Mouse (Mus musculus) urinary bladder, adult 18-20 months (tissue): ENCODE data around the gene Vdac1.
A peak's percentile ranks its signal among the peaks of the same experiment; 100 is the strongest.

Source experiments
- DNase-seq, 2 experiments: peaks; one replicate each; pipeline ENCODE4 v3.0.0; 2022; ENCODE audit warnings: low spot score in 2 of 2, mixed read lengths in 2 of 2

Gene Vdac1

DNA sequence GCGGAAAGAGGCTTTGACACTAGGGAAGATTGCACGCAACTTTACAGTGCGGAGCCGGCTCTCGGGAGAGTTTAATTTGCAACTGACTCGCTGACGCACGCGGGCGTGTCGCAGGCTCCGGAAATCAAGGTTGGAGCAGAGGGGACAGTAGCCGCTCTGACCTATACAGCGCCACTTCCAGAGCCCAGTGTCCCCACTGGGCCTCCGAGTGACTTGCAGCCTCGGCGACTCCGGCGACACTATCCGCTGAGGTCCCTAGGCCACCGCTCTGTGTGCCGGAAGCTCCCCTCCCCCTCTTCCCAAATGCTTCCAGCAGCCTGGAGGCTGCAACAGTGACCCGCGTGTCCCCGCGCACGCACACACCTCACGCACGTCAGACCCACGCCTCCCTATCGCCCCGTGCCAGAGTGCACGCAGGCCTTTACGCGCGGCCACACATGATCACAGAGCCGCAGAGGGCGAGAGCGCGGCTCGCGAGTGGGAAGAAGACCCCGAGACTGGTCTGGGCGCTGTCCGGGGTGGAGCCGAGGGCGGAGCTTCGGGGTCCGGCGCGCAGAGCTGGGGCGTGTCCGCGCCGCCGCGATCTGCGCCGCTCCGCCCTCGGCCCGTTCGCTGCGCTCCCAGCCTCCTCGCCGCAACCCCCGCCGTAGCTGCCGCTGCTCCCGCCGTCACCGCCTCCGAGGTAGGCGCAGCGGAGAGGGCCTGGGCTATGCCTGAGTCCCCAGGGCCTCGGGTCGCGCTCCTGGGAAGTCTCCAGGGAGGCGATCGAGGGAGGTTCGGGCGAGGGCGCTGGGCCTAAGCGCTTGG, at the start of gene Vdac1:
Vdac1 (plus strand) TSS at position 390 of the 807 bp plus-strand sequence.
- DNase-seq: peak; percentile 78 to 87

DNA sequence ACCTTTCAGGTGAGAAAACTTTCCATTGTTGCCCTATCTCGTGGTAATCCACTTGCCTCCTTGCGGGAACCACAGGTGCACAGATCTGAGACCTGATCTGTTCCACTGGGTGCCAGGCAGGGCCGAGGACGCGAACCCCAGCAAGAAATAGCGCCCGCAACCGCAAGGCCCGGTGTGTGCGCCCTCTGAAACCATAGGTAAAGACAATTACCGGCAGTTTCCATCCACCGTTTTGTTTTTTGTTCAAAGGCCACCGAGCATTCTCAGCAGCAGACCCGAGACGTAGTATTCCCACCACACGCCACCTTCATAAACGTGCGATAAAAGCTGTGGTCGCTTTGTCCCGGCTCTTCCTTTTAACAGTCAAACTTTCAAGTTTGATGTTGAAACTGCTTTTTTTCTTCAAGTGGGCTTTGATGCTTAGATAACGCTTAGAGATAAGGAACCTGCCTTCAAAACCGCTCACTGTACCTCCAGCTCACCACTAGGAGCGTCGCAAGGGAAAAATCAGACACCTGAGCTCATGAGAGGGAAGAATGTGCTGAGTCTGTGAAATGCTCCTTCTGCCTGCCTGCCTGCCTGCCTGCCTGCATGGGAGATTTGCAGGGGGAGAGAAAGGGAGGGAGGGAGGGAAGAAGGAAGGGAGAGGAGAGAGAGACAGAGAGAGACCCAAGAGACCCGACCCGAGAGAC, 46.4 kb upstream of the Vdac1 start:
- DNase-seq: no peak

DNA sequence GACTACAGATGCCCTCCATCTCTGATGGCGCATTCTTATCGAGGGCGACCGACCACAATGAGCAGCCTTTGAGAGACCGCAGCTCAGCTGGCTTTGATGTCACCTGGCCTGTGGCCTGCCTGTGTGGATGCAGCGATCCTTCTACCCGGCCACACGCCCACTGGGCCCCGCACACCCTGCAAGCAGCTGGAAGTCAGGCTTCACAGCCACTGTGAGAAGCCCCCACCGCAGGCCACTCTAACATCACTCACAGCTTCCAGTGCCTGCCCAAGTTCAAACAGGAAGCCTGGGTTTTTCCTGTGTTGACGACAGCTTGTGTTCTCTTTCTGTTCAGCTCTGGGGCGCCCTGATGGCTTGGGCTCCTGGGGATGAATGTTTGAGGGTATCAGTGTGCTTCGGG, 42.2 kb upstream of the Vdac1 start:
- DNase-seq: no peak

DNA sequence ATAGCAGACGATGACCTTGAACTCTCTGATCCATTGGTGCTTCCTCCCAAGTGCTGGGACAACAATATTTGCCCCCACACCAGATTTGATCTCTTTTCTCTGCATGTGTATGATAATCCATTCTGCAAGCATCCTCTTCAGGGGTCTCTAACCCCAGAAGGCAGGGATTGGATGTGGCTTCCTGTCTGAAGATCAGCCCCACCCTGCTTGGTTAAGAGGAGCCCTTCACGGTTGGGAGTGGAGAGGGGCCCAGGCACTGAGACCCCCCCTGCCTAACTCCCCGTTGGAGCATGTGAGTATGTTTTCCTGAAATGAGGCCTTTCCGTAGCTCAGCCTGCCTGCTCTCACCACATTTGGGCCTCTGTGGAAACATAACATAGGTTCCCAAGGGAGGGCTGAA, 41.0 kb upstream of the Vdac1 start:
- DNase-seq: no peak

DNA sequence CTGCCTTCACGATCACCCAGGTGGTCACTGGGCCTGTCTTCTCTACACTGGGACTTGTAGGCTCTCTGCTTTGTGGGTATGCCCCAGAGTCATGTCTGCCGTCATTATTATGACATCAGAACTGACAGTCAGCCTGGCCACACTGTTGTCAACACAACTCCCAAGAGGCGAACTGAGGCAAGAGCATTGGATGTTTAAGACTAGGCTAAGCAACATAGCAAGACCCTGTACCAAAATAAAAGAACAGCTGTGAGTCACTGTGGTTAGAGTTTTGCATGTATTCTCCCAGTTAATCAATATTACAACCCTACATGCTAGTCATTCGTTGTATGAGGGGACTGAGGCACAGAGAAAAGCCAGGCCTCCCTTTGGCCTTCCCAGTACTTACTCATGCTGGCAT, 40.1 kb upstream of the Vdac1 start:
- DNase-seq: no peak

DNA sequence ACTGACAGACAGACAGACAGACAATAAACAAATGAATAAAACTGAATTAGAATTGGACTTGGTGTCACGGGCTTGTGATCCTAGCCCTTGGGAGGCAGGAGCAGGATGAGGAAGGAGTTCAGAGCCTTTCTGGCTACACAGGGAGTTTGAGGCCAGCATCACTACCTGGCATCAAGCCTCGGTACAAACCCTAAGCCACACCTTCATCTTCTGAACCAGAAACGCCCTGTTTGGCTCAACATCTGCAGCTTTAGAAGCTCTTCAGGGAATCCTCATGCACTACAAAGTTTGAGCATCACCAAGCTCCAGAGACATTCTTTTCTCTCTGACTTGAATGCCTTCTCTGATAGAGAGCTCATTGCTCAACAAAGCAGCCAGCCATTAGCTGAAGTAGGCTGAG, 39.1 kb upstream of the Vdac1 start:
- DNase-seq: no peak

DNA sequence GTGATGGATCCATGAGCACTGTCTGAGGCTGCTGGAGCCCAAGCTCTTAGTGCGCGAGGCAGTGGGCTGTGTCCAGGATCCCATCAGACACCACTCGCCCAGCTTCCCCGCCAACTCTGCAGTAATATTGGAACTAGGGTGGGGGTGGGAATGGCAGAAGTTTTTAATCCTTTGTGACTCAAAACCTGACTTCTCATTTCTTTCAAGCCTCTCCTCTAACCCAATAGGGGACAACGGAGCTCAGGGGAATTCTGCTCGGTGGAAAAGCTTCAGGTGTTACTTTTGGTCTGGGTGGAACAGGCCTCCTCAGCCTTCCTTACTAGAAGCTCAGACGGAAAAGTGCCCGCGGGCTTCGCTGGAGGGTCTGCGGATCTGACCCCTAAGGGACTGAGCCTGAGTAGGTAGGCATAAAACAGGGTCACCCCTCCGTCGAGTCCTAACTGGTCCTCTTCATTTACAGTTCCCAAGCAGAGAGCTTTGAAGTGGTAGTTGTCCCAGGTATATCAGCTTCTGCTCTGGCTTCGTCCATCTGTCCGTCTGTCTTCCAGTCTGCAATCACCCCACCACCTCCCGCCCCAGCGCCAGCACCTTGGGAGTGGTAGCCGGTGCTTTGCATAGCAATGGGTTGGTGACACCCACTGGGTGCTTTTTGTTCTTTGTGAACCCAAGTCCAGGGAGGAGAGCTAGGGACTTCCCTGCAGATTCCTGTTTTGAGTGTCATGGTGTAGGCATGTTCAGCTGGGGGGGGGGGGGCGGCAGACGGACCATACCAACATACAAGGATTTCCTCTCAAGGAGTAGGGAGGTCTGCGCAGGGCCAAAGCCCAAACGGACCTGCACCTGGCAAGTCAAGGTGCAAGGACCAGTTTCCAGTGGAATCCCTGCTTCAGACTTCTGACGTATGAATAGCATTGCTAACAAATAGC, 36.0 kb upstream of the Vdac1 start:
- no peak for DNase-seq

DNA sequence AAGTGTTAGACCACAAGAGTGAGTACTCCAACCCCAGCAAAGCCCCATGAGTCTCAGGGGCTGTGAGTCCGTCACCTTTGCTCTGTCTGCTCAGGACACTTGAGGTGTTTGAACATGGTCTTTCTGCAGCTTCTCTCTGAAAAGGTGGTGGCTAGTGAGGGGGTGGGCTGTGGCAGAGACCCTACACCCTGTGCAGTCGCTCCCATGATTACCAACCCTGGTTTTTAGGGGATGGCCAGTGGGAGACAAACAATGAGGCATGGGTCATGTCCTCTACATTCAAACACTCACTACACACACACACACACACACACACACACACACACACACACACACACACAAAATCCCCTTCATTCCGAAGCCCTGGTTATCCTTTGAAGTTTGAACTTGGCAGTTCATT, 33.3 kb upstream of the Vdac1 start:
- DNase-seq: no peak

DNA sequence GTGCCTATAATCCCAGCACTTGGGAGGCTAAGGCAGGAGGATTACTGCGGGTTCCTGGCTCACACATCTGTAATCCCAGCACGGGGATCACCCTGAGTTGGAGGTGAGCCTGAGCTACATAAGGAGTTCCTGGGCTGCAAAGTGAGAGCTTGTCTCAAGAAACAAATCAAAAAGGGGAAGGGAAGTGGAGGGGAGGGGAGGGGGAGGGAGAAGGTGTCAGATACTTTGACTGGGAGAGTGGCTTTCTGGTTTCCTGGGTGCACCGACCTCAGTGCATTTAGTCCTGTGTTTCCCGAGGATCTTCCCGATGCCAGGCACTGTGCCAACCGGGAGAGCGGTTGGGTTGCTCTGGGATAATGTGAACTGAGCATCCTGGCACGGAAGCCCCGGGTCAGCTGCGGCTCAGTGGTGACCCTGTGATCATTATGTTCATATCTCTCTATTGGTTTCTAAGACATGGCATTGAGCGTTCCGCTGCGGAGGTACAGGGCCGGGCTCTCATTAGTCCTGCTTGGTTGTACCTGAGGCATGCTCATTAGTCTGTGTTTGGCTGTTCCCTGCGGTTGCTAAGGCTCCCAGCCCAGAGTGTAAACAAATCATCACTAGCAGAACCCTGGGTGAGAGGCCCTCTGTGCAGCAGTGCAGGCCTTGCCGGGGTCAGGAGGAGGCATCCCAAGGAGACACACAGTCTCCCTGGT, 28.1 kb upstream of the Vdac1 start:
- DNase-seq: no peak

DNA sequence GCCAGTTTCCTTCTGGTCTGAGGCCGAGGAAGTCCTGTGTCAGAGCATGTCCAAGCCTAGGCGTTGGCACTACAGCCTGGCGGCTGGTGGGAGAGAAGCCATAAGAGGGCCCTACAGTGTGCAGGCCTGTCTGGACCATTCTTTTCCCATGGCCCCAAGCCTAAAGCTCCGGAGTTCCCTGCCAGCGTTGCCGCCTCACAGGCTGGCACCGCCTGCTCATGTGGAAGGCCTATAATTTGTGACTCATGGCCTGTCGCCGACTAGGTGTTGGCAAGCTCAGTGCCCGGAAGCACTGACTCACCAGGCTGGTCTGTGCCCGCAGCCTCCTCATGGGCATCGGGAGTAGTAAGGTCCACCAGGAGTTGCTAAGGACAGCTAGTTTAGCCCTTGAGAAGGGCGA, 27.0 kb upstream of the Vdac1 start:
- peak; percentile 50 to 72 for DNase-seq

DNA sequence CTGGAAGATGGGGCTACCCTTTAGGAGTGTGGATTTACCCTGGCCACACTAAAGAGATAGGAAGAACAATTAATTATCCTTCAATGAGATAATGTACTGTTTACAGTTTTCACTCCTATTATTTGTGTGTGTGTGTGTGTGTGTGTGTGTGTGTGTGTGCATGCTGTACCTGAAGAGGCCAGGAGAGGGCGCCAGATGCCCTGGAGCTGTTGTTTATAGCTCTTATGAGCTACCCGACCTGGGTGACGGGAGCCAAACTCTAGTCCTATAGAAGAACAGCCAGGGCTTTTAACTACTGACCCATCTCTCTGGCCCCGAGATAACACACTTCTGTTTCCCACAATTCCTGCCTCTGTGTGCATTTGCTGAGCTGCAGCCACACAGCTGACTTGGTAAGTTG, 25.4 kb upstream of the Vdac1 start:
- no peak for DNase-seq

DNA sequence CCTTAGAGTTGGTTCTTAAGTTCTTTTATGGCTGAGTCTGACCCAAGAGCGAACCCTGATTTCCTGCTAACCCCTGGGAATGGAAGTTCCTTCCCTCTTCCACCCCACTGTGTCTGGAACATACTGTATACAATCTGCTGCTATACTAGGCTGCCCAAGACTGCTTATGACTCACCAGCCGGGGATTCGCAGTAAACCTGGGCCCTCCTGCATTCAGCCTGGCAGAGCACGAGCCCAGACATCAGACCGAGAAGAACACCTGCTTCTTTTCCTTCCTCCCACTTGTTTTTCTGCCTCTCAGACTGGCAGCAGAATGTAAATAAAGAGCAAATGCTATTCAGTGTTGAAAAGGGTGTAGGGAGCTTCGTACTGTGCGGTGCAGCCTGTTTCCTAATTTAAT, 24.7 kb upstream of the Vdac1 start:
- no peak for DNase-seq

DNA sequence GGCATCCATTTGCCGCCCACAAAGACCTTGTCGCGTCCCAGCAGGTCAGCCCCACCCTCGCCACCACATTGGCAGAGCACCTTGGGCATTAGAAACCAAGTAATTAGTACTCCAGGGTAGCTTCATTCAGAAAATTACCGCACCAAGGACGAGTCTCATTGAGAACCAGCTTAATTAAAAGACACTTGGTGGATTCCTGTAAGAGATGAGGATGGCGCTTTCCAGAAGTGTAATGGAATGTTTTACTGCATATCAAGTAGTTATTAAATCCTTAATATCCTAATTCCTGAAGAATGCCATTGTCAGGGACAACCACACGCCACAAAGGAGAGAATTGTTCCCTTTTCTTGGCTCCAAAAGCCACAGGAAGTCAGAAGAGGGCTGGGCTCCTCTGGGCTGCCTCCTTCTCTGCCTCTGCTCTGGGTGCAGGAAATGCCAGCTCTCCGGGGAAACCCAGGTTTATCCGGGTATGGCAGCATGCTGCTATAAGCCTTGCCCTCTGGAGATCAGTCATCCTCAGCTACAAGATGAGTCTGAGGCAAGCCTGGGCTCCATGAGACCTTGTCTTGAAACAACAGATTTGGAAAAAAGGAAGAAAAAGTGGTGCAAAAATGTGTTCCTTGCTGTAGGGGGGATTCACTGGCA, 22.9 kb upstream of the Vdac1 start:
- DNase-seq: no peak

DNA sequence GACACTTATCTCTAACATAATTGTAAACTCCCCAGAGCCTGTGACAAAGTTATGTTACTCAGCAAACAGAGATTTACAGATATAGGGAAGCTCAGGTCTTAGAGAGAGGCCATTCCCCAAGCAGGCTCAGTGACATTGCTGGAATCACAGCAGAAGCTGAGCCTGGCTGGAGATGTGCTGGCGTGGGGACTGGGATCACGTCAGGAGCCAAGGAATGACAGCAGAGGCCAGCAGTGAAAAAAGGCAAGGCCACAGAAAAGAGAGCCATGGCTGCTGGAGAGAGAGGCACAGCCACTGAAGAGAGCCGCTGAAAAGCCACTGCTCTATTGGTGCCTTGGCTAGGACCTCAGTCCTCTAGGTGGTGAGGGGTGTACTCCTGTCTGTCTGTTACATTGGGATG, 22.3 kb upstream of the Vdac1 start:
- DNase-seq: no peak

DNA sequence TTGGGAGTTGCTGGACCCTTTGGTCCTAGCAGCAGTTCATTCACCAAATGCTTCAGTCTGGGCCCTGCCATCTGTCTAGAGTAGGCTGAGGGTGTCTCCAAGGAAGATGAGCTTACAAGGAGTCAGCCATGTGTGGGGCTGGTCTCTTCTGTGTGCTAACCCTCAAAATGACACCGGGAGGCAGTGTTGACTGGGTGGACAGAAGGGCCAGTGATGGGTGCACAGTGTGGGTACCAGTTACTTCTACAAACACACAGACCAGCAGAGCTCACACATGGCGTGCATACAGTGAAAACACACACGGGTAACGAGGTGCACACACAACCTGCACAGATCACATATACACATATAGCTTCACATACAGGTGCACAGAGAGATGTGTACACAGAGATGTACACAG, 21.6 kb upstream of the Vdac1 start:
- no peak for DNase-seq

DNA sequence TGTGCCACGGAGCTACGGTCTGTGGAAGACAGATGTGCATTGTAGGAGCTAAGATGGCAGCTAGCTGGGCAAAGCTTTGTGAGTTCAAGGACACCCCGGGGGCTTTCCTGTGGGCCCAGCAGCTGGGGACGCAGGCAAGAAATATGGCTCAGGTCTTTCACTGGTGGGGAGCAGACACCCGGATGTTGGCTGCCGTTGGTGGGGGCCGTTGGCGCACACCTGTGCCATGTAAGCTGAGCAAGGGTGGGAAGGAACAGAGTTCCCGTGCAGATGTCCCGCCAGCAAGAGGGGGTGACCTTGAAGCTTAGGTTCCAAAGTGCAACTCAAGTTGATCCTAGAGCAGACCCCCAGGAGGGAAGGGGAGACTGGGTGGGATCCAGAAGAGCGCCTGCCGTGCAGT, 21.1 kb upstream of the Vdac1 start:
- no peak for DNase-seq

DNA sequence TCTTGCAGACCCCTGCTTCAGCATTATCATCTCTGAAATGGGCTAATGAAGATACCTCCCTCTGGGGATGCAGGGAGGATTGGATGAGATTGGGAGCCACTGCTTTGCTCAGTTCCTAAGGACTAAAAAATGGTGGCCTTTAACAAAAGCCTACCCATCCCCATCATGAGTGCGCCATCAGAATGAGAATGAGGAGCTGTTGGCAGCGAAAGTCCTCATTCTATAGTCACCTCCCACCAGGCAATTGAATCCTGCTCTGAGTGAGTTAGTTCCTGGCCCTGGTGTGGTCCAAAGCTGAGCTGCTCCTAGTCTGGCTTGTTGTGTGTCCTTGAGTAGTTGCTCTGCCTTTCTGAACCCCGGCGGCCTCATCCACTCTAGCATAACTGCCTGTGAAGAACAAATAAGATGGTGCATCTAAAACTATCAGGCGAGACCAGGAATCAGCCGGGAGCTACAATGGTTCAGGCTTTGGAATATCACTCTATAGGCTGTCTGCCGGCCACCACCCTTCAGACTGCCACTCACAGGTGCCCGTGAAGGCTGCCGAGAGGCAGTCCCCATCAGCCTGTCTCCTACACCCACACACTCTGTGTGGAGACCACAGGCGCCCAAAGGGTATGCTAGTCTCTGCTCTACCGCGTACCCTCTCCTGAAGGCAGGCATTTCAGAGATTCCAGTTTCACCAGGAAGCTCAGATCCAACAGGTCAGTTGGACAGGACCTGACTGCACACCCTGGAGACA, 20.4 kb upstream of the Vdac1 start:
- no peak for DNase-seq

DNA sequence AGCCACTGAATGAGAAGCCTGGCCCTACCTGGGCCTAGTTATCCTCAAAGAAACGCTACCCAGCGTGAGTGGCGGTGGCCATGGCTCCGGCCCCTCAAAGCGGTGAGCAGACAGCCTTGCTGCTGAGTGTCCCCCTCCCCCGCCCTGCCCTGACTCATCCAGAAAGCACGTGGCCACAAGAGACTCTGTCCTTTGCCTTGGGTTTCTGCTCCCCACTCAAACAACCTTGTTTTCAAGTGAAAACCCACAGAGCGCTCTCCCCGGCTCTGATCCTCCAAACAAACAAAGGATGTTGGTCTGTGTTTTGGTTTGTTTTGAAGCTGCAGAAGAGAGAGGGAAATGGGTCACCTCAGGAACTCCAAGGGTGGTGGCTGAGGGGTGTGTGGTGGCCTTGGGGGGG, 19.7 kb upstream of the Vdac1 start:
- no peak for DNase-seq

DNA sequence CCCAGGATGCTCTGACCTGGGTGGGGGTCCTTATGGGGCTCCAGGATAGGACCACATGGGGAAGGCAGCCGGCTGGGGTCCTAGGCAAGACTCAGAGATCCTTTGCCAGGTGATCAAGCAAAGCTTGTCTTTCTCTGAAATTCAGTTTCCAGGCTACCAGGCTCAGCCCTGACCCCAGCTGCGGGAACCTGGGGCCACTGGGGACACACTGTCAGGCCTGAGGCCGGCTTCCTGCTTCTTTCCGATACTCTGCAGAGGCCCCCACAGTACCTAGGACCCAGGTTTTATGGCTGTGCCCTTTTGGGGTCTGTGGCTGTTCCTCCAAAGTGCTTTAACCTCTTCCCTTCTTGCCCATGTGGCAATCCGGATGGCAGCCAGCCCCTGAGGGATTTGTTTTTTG, 19.2 kb upstream of the Vdac1 start:
- DNase-seq: no peak

DNA sequence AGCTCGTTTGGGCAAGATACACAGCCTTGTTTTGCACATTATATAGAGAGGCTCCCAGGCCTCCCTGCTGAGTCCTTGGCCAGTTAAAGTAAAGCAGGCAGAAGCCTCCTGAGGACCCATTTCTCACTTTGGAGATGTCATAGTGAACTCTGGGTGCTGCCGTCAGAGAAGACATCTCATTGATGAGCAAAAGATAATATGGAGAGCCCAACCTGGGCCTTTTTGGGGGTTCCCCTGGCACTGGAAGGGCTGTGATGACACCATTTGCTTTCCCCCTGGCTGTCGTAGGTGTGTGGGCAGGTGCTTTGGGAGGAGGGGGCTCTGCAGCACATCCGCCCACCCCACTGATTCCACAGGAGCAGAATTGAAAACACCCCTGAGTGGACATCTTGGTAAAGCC, 18.4 kb upstream of the Vdac1 start:
- no peak for DNase-seq

DNA sequence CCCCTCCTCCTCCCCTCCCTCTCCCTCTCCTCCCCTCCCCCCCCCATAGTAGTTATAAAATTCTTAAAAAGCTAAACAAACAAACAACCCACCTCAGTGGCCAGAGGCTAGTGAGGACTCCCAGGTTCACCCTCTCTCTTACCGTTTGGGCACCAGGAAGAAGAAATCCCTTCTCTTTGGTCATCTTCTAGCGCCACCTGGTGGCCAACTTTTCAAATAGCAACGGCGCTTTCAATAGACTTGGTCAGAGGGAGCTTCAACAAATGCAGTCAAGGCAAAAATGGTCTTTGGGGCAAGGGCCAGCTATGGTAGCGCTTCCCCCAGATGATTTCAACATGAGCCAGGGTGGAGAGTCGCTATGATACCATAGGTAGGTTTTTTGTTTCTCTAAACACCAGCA, 17.5 kb upstream of the Vdac1 start:
- peak; percentile 60 to 70 for DNase-seq
